8 mouse cellular contexts compared by ENCODE assay signal in the genomic region with DNA sequence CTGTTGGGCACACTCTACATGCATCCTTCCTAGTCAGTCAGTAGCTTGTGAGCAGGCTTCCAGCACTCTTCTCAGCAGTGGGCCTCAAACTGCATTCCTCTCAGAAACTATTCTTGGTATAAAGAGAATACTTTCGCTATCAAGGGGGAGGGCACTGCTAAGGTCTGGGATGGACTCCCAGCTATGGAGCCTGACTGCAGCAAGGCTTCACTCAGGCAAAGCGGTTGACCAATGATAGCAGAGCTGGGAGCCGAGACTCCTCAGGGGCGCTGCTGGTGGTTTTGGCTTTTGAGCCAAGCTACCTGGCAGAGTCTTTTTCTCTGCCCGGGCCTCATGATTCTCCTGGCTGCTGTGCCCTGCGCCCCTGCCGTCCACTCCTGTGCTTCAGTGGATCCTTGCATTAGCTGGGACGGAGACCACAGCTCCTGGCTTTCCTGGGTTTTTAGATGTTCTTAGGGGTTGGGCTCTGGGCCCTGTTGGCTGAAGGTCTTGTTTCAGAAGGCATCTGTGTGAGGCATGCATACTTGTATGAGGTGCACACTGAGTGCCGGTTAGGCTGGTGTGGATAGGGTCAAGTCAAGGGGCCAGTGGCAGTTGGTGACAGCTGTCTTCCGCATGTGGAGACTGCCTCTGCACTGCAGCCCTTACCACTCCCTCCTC. TPM values are rescaled to one million over a fixed set of nuclear protein-coding genes. Genes with fewer than 3 reads are reported as not detected.
A peak's percentile ranks its signal among the peaks of the same experiment; 100 is the strongest.
DNase-seq lines count a peak whose midpoint lies in the region; ATAC-seq lines count a peak whose summit lies in the region.

No protein-coding gene starts in this region.

- H3K9me3 ChIP-seq in forebrain, embryonic 15.5 days = no peaks in the 10 kb centered on the region
- H3K9me3 ChIP-seq in hindbrain, embryonic 13.5 days = no peaks in the 10 kb centered on the region

- DNase-seq in cerebellum, postnatal 10 days = peak; percentile 59 to 74
- DNase-seq in cerebellum, adult 11 months = no peak
- DNase-seq in liver (peak; percentile 17), MN1 (ENCODE audit: low spot score) (no peak)
- DNase-seq in ovary, postnatal 10 days (ENCODE audit: low spot score) = peak; percentile 35

- 48% methylated on average over 10 of the region's 10 CpGs for WGBS in forebrain, embryonic 15.5 days
- WGBS in hindbrain, embryonic 13.5 days = 35% methylated on average over 10 of the region's 10 CpGs

- no peak overlapping the region for H3K4me3 ChIP-seq in forebrain, embryonic 15.5 days
- H3K4me3 ChIP-seq in hindbrain, embryonic 13.5 days = no peak overlapping the region

- no peak overlapping the region for H3K4me2 ChIP-seq in forebrain, embryonic 15.5 days (replicated peaks)
- H3K4me2 ChIP-seq in hindbrain, embryonic 13.5 days = peak overlapping the region; percentile 17; the same call in 1 of the 2 replicates

- no peaks in the 10 kb centered on the region for H3K27me3 ChIP-seq in forebrain, embryonic 15.5 days
- no peaks in the 10 kb centered on the region for H3K27me3 ChIP-seq in hindbrain, embryonic 13.5 days

- no peak for ATAC-seq in forebrain, embryonic 15.5 days (replicated peaks)
- no peak for ATAC-seq in hindbrain, embryonic 13.5 days (ENCODE audit: low FRiP score)
- no peak for ATAC-seq in activated CD4-positive, CD25-positive, alpha-beta regulatory T cell, adult 4 months

- peaks cover 88% of the 10 kb centered on the region for H3K4me1 ChIP-seq in forebrain, embryonic 15.5 days
- peaks cover 98% of the 10 kb centered on the region for H3K4me1 ChIP-seq in hindbrain, embryonic 13.5 days (replicated peaks)

- H3K36me3 ChIP-seq in forebrain, embryonic 15.5 days = no peaks in the 10 kb centered on the region
- no peaks in the 10 kb centered on the region for H3K36me3 ChIP-seq in hindbrain, embryonic 13.5 days

- no peak overlapping the region for H3K9ac ChIP-seq in forebrain, embryonic 15.5 days (replicated peaks)
- peak overlapping the region; percentile 0; the same call in 1 of the 2 replicates for H3K9ac ChIP-seq in hindbrain, embryonic 13.5 days

- H3K27ac ChIP-seq in forebrain, embryonic 15.5 days (replicated peaks) = 0 out of 2 replicates have a peak overlapping the region, but pooled peaks have one; percentile 11
- peak overlapping the region; percentile 69 for H3K27ac ChIP-seq in hindbrain, embryonic 13.5 days

RNA-seq across cellular contexts. Expression of a gene that starts 28.6 kb away (rescaled TPM):
- polyA plus RNA-seq in forebrain, embryonic 15.5 days (2015; fragmentation: Nextera tagmentation; extraction: Ambion mirVana) = 52.5 and 55.7 TPM in 2 replicates
- 82.8 and 86.5 TPM in 2 replicates for polyA plus RNA-seq in hindbrain, embryonic 13.5 days (2015; fragmentation: Nextera tagmentation; extraction: Ambion mirVana)
- 1 to 10 TPM; 3.7 to 6.6 TPM for polyA plus RNA-seq in activated CD4-positive, CD25-positive, alpha-beta regulatory T cell, adult 4 months (2017; shearing (Covaris generic))

Comparison
In these comparisons a context has a peak if more than half of its experiments do, and no peak if none do; other contexts are left out.
1. DNase-seq: peak in cerebellum, postnatal 10 days (2 of 2), liver (single experiment) and ovary, postnatal 10 days (single experiment); none in cerebellum, adult 11 months (single experiment) and MN1 (single experiment).